In the genomic region with DNA sequence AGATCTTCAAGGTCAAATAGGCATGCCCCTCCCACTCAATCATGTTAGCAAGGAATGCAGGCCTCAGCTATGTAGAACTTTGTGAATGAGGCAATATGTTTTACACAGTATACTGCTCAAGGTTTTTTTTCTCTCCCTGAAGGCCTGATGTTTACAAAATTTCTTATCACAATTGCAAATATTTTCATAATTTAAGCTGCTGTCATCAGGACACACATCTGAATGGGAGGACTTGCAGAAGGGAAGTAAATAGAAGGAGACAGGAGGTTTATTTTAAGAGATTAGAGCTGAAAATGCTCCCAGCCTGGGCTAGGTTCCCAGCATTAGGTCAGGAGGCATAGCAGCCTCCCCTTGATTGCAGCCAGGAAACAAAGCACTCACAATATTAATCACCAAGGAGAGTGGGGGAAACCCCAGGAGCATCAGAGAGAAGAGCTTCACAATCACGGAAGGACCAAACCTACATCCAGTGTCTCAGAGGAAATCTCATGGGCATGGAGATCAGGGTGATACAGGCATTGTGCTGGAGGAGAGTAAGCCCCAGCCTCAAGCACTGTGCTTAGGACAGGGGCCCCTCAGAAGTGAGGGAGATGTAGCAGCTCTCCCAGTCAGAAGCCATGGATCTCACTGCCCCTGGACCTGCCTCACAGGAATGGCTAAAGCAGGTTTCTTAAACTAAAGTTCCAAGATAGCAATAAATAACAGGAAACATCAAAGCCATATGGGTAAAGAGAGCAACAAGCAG, we compare ENCODE assay signal across 11 mouse cellular contexts. TPM values are rescaled to one million over a fixed set of nuclear protein-coding genes. Genes with fewer than 3 reads are reported as not detected.
A peak's percentile ranks its signal among the peaks of the same experiment; 100 is the strongest.
DNase-seq lines count a peak whose midpoint lies in the region; ATAC-seq lines count a peak whose summit lies in the region.
"Had no signal": no experiment of that assay in that cellular context is flagged by ENCODE, and none has a peak within 500 bp of the region (broad histone marks: within the 10 kb centered on the region; RNA-seq: fewer than 3 reads in every experiment).

No protein-coding gene starts in this region.

- no peaks in the 10 kb centered on the region for H3K27me3 ChIP-seq in stomach, embryonic 14.5 days (ENCODE audit: control insufficient read depth, insufficient read depth, low read length)
- H3K27me3 ChIP-seq: hindbrain, embryonic 13.5 days had no signal

- intact Hi-C loops in gastrocnemius, postnatal 14 days (cut with DNase I; ENCODE audit: low total_unique reads), result no loop called here
- intact Hi-C loops in heart, postnatal 36 days (cut with DNase I), result no loop called here

- no peak overlapping the region for H3K4me2 ChIP-seq in stomach, embryonic 14.5 days (replicated peaks; ENCODE audit: low read depth, low read length)
- H3K4me2 ChIP-seq: hindbrain, embryonic 13.5 days had no signal

- no peak overlapping the region for H3K4me3 ChIP-seq in stomach, embryonic 14.5 days (ENCODE audit: low read depth, low read length)
- H3K4me3 ChIP-seq: hindbrain, embryonic 13.5 days had no signal

- WGBS in stomach, embryonic 14.5 days, result 4% methylated on average over 1 of the region's 1 CpGs

- peak; percentile 42 for DNase-seq in kidney, postnatal 10 days
- no peak for DNase-seq in kidney, postnatal 25 days
- DNase-seq in gastrocnemius, postnatal 14 days, result peak; percentile 32
- DNase-seq in heart, postnatal 36 days, result peak; percentile 55 to 63
- no peak for DNase-seq in natural killer cell, adult 2 months (ENCODE audit: low spot score in 2 of 2)
- DNase-seq in spleen, postnatal 4 days (ENCODE audit: low spot score in 2 of 2), result no peak
- DNase-seq in layer of hippocampus, adult 18-20 months (ENCODE audit: low spot score in 2 of 2), result no peak
- DNase-seq: cerebellum, postnatal 10 days had no signal

- 0 out of 2 replicates have a peak, but pooled peaks cover 3% of the 10 kb centered on the region for H3K4me1 ChIP-seq in stomach, embryonic 14.5 days (ENCODE audit: control insufficient read depth, insufficient read depth, low read length)
- H3K4me1 ChIP-seq: hindbrain, embryonic 13.5 days had no signal

- peak; percentile 61; the same call in 1 of the 2 replicates for ATAC-seq in stomach, embryonic 14.5 days (ENCODE audit: insufficient number of reproducible peaks, insufficient read depth, low FRiP score, low read depth)

- no peaks in the 10 kb centered on the region for H3K9me3 ChIP-seq in stomach, embryonic 14.5 days (ENCODE audit: control insufficient read depth, low read depth, low read length)
- H3K9me3 ChIP-seq: hindbrain, embryonic 13.5 days had no signal

- no peak overlapping the region for H3K9ac ChIP-seq in stomach, embryonic 14.5 days (replicated peaks; ENCODE audit: low read depth, low read length)
- H3K9ac ChIP-seq: hindbrain, embryonic 13.5 days had no signal

- H3K36me3 ChIP-seq in stomach, embryonic 14.5 days (ENCODE audit: control insufficient read depth, insufficient read depth, low read length), result no peaks in the 10 kb centered on the region
- H3K36me3 ChIP-seq: hindbrain, embryonic 13.5 days had no signal

- no peak overlapping the region for H3K27ac ChIP-seq in stomach, embryonic 14.5 days (ENCODE audit: low read length)
- H3K27ac ChIP-seq: hindbrain, embryonic 13.5 days had no signal

RNA-seq across cellular contexts. Expression of a gene that starts 25.6 kb away (rescaled TPM):
- 1 to 10 TPM; 3.3 to 5.0 TPM for total RNA-seq in gastrocnemius, postnatal 14 days (2021)
- 100 to 1,000 TPM; 231 to 249 TPM for total RNA-seq in heart, postnatal 36 days (2021)
- 1.3 and 1.6 TPM in 2 replicates for polyA plus RNA-seq in stomach, embryonic 14.5 days (2014; fragmentation: Nextera tagmentation; extraction: Ambion mirVana)
- under 1 TPM; 0.20 to 0.47 TPM for total RNA-seq in layer of hippocampus, adult 18-20 months (2021)

RNA-seq across cellular contexts. Expression of a gene that starts 40.9 kb away (rescaled TPM):
- total RNA-seq in gastrocnemius, postnatal 14 days (2021), result not detected
- not detected for total RNA-seq in heart, postnatal 36 days (2021)
- polyA plus RNA-seq in stomach, embryonic 14.5 days (2014; fragmentation: Nextera tagmentation; extraction: Ambion mirVana), result 0.51 and 0.90 TPM in 2 replicates
- total RNA-seq in layer of hippocampus, adult 18-20 months (2021), result not detected
- total RNA-seq: layer of hippocampus, postnatal 25 days had no signal
- polyA plus RNA-seq: hindbrain, embryonic 13.5 days had no signal

RNA-seq across cellular contexts. Expression of a gene that starts 57.4 kb away (rescaled TPM):
- total RNA-seq in gastrocnemius, postnatal 14 days (2021), result under 1 TPM; 0.10 to 0.18 TPM
- under 1 TPM; 0.36 to 0.98 TPM for total RNA-seq in heart, postnatal 36 days (2021)
- polyA plus RNA-seq in stomach, embryonic 14.5 days (2014; fragmentation: Nextera tagmentation; extraction: Ambion mirVana), result 0.59 and 1.2 TPM in 2 replicates
- total RNA-seq in layer of hippocampus, adult 18-20 months (2021), result not detected
- total RNA-seq: layer of hippocampus, postnatal 25 days had no signal
- polyA plus RNA-seq: hindbrain, embryonic 13.5 days had no signal

Comparison
In these comparisons a context has a peak if more than half of its experiments do, and no peak if none do; other contexts are left out.
1. DNase-seq: peak in kidney, postnatal 10 days (single experiment), gastrocnemius, postnatal 14 days (single experiment) and heart, postnatal 36 days (2 of 2); none in kidney, postnatal 25 days (0 of 2), natural killer cell, adult 2 months (0 of 2), spleen, postnatal 4 days (0 of 2) and layer of hippocampus, adult 18-20 months (0 of 2).
2. RNA of a gene that starts 25.6 kb away (total RNA-seq): 231 to 249 TPM in heart, postnatal 36 days; 3.3 to 5.0 TPM in gastrocnemius, postnatal 14 days and 0.20 to 0.47 TPM in layer of hippocampus, adult 18-20 months; every median in the first group is over 10 times any median in the second.